Mouse (Mus musculus): ENCODE measurements around the gene Patj.

- TF ChIP-seq CEBPB (IDR thresholded peaks at IDR 0.05; ENCODE audit: insufficient read depth, poor library complexity, severe bottlenecking), result no peak
- no peak for TF ChIP-seq POLR2A (IDR thresholded peaks at IDR 0.05; ENCODE audit: insufficient read length, low read depth)
- no peak for TF ChIP-seq MYOG (IDR thresholded peaks at IDR 0.05; ENCODE audit: control insufficient read depth in 1 of 3, insufficient read depth in 1 of 3, insufficient read length in 2 of 3, low read depth in 2 of 3)
- TF ChIP-seq TCF12 (IDR thresholded peaks at IDR 0.05; ENCODE audit: insufficient read depth, poor library complexity, severe bottlenecking), result no peak
- no peak for TF ChIP-seq MYOD1 (IDR thresholded peaks at IDR 0.05; ENCODE audit: control insufficient read depth in 1 of 3, insufficient read length in 2 of 3, low read depth in 2 of 3)
Observed at GRCm38 (mm10) chr4:98404412-98404811, 8.8 kb downstream of the Patj start.
